Mouse (Mus musculus) MEL (cell line): ENCODE data around the gene Tent4b.

Source experiments
- CTCF ChIP-seq, 3 experiments: IDR thresholded peaks in 2 of 3; conservative IDR thresholded peaks in 1 of 3; 2 replicates each; pipeline ENCODE4 v1.5.1; 2011 to 2012; ENCODE audit warnings: low read length in 3 of 3, low read depth in 2 of 3, mild to moderate bottlenecking in 2 of 3, improper control_type of control experiment in 1 of 3, inconsistent platforms in 1 of 3, mixed read lengths in 1 of 3, moderate library complexity in 1 of 3; ENCODE audit not compliant: control insufficient read depth in 1 of 3, insufficient read depth in 1 of 3, poor library complexity in 1 of 3, severe bottlenecking in 1 of 3
- MAX ChIP-seq: IDR thresholded peaks from 2 replicates; pipeline ENCODE4 v1.6.1; 2011; ENCODE audit warnings: low read length, improper control_type of control experiment
- MYB ChIP-seq: IDR thresholded peaks from 2 replicates; pipeline ENCODE4 v1.6.1; 2011; ENCODE audit warnings: mild to moderate bottlenecking, low read depth, low read length, improper control_type of control experiment
- RCOR1 ChIP-seq: IDR thresholded peaks from 2 replicates; pipeline ENCODE4 v1.6.1; 2012; ENCODE audit warnings: low read depth, mild to moderate bottlenecking, inconsistent platforms, low read length, improper control_type of control experiment

DNA sequence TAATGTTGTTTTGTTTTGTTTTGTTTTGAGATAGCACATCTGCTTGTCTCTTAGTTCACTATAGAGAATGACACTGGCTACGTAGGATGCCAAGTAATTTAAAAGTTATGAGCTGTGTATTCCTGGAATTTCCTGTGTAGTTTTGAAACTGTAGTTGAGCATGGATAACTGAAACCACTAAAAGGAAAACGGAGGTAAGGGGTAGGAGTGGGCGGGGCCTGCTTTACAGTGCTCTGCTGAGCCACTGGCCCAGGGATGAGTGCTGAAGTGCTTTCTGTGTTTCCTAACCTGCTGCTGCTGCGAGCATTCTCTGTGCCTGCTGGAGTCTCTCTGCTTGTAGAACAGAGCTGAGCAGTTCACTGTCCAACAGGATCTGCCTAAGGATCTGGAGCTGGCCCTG, 22.3 kb downstream of the Tent4b start:
- no peak for TF ChIP-seq MYB
- no peak for TF ChIP-seq CTCF (IDR thresholded peaks at IDR 0.05 in 2 of 3, conservative IDR thresholded peaks at IDR 0.05 in 1 of 3; ENCODE audit: control insufficient read depth in 1 of 3, insufficient read depth in 1 of 3, low read depth in 2 of 3, low read length in 3 of 3, poor library complexity in 1 of 3, severe bottlenecking in 1 of 3)
- no peak for TF ChIP-seq RCOR1
- no peak for TF ChIP-seq MAX
